Mouse (Mus musculus) heart, embryonic 16.5 days (tissue): ENCODE data around the gene Abcg4. TPM values are rescaled to one million over a fixed set of nuclear protein-coding genes. Genes with fewer than 3 reads are reported as not detected.

ENCODE experiments used
- ATAC-seq: fragments of 200-750 bp; cut with Nextera tagmentation; replicated peaks from 2 replicates; pipeline ENCODE4 v1.8.0; 2017; ENCODE audit warnings: moderate number of reproducible peaks; ENCODE audit not compliant: insufficient read depth, low FRiP score; ENCODE audit errors: extremely low read depth
- H3K27ac ChIP-seq: fragments of 300-500 bp; sonication (generic); 2 replicates; pipeline ENCODE4 v1.5.1; 2014; ENCODE audit warnings: mild to moderate bottlenecking, low read length, control low read depth, moderate library complexity
- H3K27me3 ChIP-seq: fragments of 300-500 bp; sonication (generic); 2 replicates; pipeline ENCODE4 v1.6.1; 2014; ENCODE audit warnings: low read length, mixed read lengths; ENCODE audit not compliant: control insufficient read depth, insufficient read depth
- H3K36me3 ChIP-seq: fragments of 300-500 bp; sonication (generic); 2 replicates; pipeline ENCODE4 v1.6.1; 2014; ENCODE audit not compliant: control insufficient read depth, insufficient read depth
- H3K4me1 ChIP-seq: fragments of 300-500 bp; sonication (generic); 2 replicates; pipeline ENCODE4 v1.6.1; 2014; ENCODE audit warnings: low read length, mixed read lengths; ENCODE audit not compliant: control insufficient read depth, insufficient read depth
- H3K4me2 ChIP-seq: fragments of 300-500 bp; sonication (generic); 2 replicates; pipeline ENCODE4 v1.6.1; 2014; ENCODE audit warnings: low read depth, mild to moderate bottlenecking, control low read depth, low read length
- H3K4me3 ChIP-seq: fragments of 300-500 bp; sonication (generic); 2 replicates; pipeline ENCODE4 v1.5.1; 2014; ENCODE audit warnings: mild to moderate bottlenecking, control low read depth, low read length
- H3K9ac ChIP-seq: fragments of 300-500 bp; sonication (generic); 2 replicates; pipeline ENCODE4 v1.6.1; 2014; ENCODE audit warnings: low read length, control low read depth
- H3K9me3 ChIP-seq: fragments of 300-500 bp; sonication (generic); replicated peaks from 2 replicates; pipeline ENCODE4 v1.6.1; 2016; ENCODE audit warnings: low read length; ENCODE audit not compliant: control insufficient read depth
- WGBS: fragments of 180-500 bp; shearing (Covaris S2); extraction: QIAGEN DNeasy Blood & Tissue Kit; methylation state at CpG from one replicate; pipeline ENCODE4 v1.1.7; 2014; 5-methylcytosine and 5-hydroxymethylcytosine counted together
- polyA plus RNA-seq: library from polyadenylated mRNA; unstranded; fragments of >200 nt; fragmentation: Nextera tagmentation; extraction: Ambion mirVana; gene quantifications from 2 replicates; pipeline ENCODE4 v1.2.1, GENCODE M21; 2015

Abcg4 gene
- polyA plus RNA-seq, 1 experiment from 2014 or later, result 1.9 TPM

- 80% methylated on average over 4 of the region's 4 CpGs for WGBS
- no peak overlapping the region for H3K9ac ChIP-seq
- peaks cover 17% of the 10 kb centered on the region for H3K4me1 ChIP-seq
- no peaks in the 10 kb centered on the region for H3K27me3 ChIP-seq
- ATAC-seq, result no peak
- H3K4me2 ChIP-seq, result no peak overlapping the region
- no peak overlapping the region for H3K27ac ChIP-seq
- no peaks in the 10 kb centered on the region for H3K9me3 ChIP-seq
- no peak overlapping the region for H3K4me3 ChIP-seq
- peaks cover 22% of the 10 kb centered on the region for H3K36me3 ChIP-seq
Measured at GRCm38 (mm10) chr9:44314257-44314547, 25.8 kb upstream of the Abcg4 start.

DNA sequence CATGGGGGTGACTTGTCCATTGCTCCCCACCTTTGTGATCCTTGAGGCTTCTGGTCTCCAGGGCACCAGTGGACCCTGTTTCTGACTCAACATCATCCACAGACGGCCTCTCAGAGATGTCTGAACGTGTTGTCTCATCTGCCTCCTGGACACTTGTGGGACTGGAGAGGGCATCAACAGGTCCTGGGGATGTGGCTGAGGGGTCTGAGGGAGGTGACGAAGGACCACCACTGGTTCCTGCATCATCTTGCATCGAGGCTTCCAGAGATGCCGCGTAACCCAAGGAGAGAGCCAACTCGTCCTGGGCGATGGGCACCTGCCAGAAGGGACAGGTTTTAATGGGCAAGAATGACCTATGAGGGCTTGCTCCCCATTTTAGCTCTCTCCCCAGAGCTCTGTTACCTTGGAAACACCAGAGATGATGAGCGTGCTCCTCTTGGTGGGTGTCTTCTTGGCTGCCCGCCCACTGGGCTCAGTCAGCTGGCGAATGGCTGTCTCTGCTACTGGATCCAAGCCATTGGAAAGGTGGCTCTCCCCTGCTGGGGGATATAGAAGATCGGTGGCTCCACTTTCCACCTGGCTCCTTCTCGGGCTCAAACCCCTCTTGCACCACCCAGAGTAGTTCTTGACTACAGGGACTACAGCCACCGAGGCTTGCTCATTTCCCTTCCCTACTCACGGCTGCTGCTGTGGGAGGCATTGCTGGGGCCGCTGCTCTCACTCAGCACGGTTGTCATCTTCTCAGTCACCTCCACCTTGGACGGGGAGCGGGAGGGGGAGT is 25.3 kb upstream of the Abcg4 start:
- 75% methylated on average over 19 of the region's 19 CpGs for WGBS
- H3K27me3 ChIP-seq, result no peaks in the 10 kb centered on the region
- no peak overlapping the region for H3K4me3 ChIP-seq
- no peak overlapping the region for H3K4me2 ChIP-seq
- ATAC-seq, result no peak
- H3K4me1 ChIP-seq, result peaks cover 12% of the 10 kb centered on the region
- H3K36me3 ChIP-seq, result peaks cover 22% of the 10 kb centered on the region
- no peak overlapping the region for H3K27ac ChIP-seq
- no peaks in the 10 kb centered on the region for H3K9me3 ChIP-seq
- H3K9ac ChIP-seq, result no peak overlapping the region

DNA sequence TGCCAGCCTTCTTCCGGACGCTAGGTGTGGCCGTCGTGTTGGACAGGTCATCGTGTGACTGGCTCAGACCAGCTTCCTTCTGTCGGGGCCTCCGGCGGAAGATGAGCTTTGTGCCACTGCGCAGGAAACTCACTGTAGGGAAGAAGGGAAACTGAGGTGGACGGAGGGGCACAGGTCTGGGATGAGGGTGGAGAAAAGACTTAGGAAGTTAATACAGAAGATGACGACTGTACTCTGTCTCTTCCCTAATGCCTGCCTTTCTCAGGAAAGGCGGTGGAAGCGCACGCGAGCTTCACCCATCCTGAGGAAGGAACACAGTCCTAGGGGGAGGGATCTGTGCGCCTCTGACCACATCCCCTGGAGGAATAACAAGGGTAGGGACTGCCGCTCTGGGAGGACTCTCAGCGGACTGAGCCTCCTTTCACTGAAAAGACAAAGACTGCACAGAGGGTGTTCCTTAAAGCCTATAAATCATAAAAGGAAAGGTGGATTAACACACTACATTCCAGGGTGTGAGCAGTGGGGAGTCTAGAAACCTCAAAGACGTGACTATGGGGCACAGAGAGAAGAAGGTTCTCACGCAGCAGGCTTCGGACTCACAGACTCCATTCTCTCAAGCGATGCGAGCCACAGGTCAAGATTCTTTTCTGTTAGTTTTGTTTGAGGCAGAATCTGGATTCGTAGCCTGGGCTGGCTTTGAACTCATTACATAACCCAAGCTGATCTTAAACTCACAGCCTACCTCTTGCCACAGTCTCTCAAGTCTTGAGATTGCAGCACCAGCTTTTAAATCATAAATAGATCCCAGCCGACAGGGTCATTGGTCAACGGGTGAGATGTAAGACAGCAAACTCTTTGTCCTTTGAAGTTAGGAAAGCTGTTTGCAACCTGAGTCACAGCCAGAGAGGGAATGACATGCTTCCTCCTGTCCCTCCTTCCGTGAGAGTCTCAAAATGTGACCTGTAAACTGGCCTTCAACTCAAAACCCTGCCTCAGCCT is 23.0 kb upstream of the Abcg4 start:
- peak; percentile 64; the same call in 1 of the 2 replicates for ATAC-seq
- H3K4me3 ChIP-seq, result no peak overlapping the region
- H3K27me3 ChIP-seq, result no peaks in the 10 kb centered on the region
- H3K4me1 ChIP-seq, result peaks cover 2% of the 10 kb centered on the region; the same call in 1 of the 2 replicates
- peak overlapping the region; percentile 35 for H3K9ac ChIP-seq
- WGBS, result 30% methylated on average over 27 of the region's 27 CpGs
- H3K27ac ChIP-seq, result peak overlapping the region; percentile 50
- peaks cover 20% of the 10 kb centered on the region for H3K36me3 ChIP-seq
- H3K4me2 ChIP-seq, result peak overlapping the region; percentile 11; the same call in 1 of the 2 replicates
- no peaks in the 10 kb centered on the region; the same call in 1 of the 2 replicates for H3K9me3 ChIP-seq

- 46% methylated on average over 10 of the region's 10 CpGs for WGBS
- peaks cover 17% of the 10 kb centered on the region for H3K36me3 ChIP-seq
- H3K9me3 ChIP-seq, result no peaks in the 10 kb centered on the region; the same call in 1 of the 2 replicates
- H3K4me3 ChIP-seq, result no peak overlapping the region
- peak overlapping the region; percentile 11; the same call in 1 of the 2 replicates for H3K4me2 ChIP-seq
- peaks cover 2% of the 10 kb centered on the region; the same call in 1 of the 2 replicates for H3K4me1 ChIP-seq
- no peak for ATAC-seq
- no peaks in the 10 kb centered on the region for H3K27me3 ChIP-seq
- H3K27ac ChIP-seq, result peak overlapping the region; percentile 50
- H3K9ac ChIP-seq, result no peak overlapping the region
Measured at GRCm38 (mm10) chr9:44310750-44311135, 22.3 kb upstream of the Abcg4 start.

GRCm38 (mm10) chr9:44309756-44310155 is 21.3 kb upstream of the Abcg4 start:
- no peak overlapping the region for H3K9ac ChIP-seq
- peaks cover 14% of the 10 kb centered on the region for H3K36me3 ChIP-seq
- no peaks in the 10 kb centered on the region for H3K27me3 ChIP-seq
- H3K4me1 ChIP-seq, result peaks cover 4% of the 10 kb centered on the region
- H3K27ac ChIP-seq, result no peak overlapping the region
- H3K4me2 ChIP-seq, result no peak overlapping the region
- ATAC-seq, result no peak
- WGBS, result 66% methylated on average over 3 of the region's 3 CpGs
- no peaks in the 10 kb centered on the region; the same call in 1 of the 2 replicates for H3K9me3 ChIP-seq
- no peak overlapping the region for H3K4me3 ChIP-seq

GRCm38 (mm10) chr9:44307248-44307647 is 18.8 kb upstream of the Abcg4 start:
- peaks cover 13% of the 10 kb centered on the region for H3K4me1 ChIP-seq
- H3K36me3 ChIP-seq, result 0 out of 2 replicates have a peak, but pooled peaks cover 4% of the 10 kb centered on the region
- ATAC-seq, result no peak
- H3K9ac ChIP-seq, result no peak overlapping the region
- H3K27me3 ChIP-seq, result no peaks in the 10 kb centered on the region
- H3K9me3 ChIP-seq, result no peaks in the 10 kb centered on the region; the same call in 1 of the 2 replicates
- 77% methylated on average over 2 of the region's 2 CpGs for WGBS
- H3K4me3 ChIP-seq, result no peak overlapping the region
- no peak overlapping the region for H3K4me2 ChIP-seq
- H3K27ac ChIP-seq, result no peak overlapping the region

- Histone ChIP-seq H3K27me3 (no peaks in the 10 kb centered on the region), H3K36me3 (peaks cover 10% of the 10 kb centered on the region), H3K4me2 (no peak overlapping the region), H3K4me3 (no peak overlapping the region), H3K27ac (no peak overlapping the region), H3K9me3 (no peaks in the 10 kb centered on the region; the same call in 1 of the 2 replicates), H3K4me1 (peaks cover 13% of the 10 kb centered on the region), H3K9ac (no peak overlapping the region)
- 90% methylated on average over 6 of the region's 6 CpGs for WGBS
- no peak for ATAC-seq
Measured at GRCm38 (mm10) chr9:44306532-44306931, 18.1 kb upstream of the Abcg4 start.

- H3K4me1 ChIP-seq, result peaks cover 11% of the 10 kb centered on the region
- no peaks in the 10 kb centered on the region; the same call in 1 of the 2 replicates for H3K9me3 ChIP-seq
- peak within 1 kb of the TSS; percentile 92 for H3K4me2 ChIP-seq
- H3K36me3 ChIP-seq, result peaks cover 10% of the 10 kb centered on the region
- peak within 1 kb of the TSS; percentile 81 for H3K27ac ChIP-seq
- peak; percentile 99 for ATAC-seq
- WGBS, result under 1% methylated on average over 54 of the region's 54 CpGs
- peak within 1 kb of the TSS; percentile 94 for H3K4me3 ChIP-seq
- H3K9ac ChIP-seq, result peak within 1 kb of the TSS; percentile 97
- H3K27me3 ChIP-seq, result no peaks in the 10 kb centered on the region
Measured at GRCm38 (mm10) chr9:44305466-44306079, 17.2 kb upstream of the Abcg4 start, which contains the start of gene Hinfp. Hinfp (minus strand) TSS chr9:44305671.
